Mouse (Mus musculus): ENCODE results near the gene Ralgds. TPM values are rescaled to one million over a fixed set of nuclear protein-coding genes. Genes with fewer than 3 reads are reported as not detected.

The Ralgds gene
- polyA plus RNA-seq, 1 experiment from 2014 or later = 34.3 TPM

DNA sequence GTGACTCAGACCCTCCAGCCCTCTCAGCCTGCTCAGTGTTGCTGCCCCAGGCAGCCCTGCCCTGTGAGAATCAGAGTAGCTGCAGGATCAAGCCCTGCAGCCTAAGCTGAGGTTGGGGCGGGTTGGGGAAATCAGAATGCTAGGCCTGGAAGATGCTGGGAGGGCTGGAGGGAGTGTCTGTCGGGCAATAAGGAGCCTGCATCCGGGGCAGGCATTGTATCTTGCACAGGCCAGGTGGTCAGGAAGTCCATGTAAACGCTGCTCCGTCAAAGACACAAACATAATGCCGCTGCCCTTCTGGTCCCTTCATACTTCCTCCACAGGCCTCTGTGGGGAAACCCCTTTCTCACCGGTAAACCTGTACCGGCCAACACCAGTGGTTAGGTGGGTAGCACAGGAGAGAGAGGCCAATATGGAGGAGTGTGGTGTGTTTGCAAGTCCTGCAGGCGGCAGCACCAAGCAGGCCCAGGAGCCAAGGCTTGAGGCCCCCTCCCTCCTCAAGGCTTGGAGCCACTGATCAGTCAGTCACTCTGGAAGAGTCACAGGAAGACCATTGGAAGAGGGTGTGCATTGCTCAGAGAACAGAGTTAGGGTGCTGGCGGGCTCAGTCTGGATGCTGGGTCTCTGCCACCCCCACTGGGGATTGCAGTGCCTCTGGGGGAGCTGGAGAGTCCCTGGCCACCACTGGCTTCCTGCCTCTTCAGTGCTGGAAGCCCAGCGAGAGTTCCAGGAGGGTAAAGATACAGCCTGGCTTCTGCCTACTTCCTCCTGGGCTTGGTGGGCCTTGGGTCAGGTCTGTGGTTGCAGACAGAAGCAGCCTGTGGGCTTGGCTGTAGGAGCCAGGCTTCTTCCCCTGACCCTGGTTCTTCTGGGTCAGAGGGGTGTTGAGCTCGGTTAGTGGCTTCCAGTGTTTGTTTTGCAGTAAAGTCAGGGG, 13.3 kb downstream of the Ralgds start:
- no peaks in the 10 kb centered on the region for H3K27me3 ChIP-seq (ENCODE audit: insufficient read depth, low read length)
- no peaks in the 10 kb centered on the region for H3K9me3 ChIP-seq (ENCODE audit: low read depth, low read length)
- DNase-seq (peak; percentile 42), ATAC-seq (ENCODE audit: insufficient read depth) (no peak)
- peak; percentile 56 for TF ChIP-seq CTCF (IDR thresholded peaks at IDR 0.05; ENCODE audit: low read depth)
- peak overlapping the region; percentile 36 for H3K9ac ChIP-seq
- WGBS = 39% methylated on average over 12 of the region's 12 CpGs
- H3K4me1 ChIP-seq (ENCODE audit: insufficient read depth) = peaks cover 17% of the 10 kb centered on the region
- H3K4me3 ChIP-seq (ENCODE audit: low read depth, low read length) = no peak overlapping the region
- no peaks in the 10 kb centered on the region for H3K36me3 ChIP-seq (ENCODE audit: insufficient read depth)
- peak overlapping the region; percentile 20; the same call in 1 of the 2 replicates for H3K4me2 ChIP-seq
- H3K27ac ChIP-seq (ENCODE audit: low read depth) = peak overlapping the region; percentile 80

DNA sequence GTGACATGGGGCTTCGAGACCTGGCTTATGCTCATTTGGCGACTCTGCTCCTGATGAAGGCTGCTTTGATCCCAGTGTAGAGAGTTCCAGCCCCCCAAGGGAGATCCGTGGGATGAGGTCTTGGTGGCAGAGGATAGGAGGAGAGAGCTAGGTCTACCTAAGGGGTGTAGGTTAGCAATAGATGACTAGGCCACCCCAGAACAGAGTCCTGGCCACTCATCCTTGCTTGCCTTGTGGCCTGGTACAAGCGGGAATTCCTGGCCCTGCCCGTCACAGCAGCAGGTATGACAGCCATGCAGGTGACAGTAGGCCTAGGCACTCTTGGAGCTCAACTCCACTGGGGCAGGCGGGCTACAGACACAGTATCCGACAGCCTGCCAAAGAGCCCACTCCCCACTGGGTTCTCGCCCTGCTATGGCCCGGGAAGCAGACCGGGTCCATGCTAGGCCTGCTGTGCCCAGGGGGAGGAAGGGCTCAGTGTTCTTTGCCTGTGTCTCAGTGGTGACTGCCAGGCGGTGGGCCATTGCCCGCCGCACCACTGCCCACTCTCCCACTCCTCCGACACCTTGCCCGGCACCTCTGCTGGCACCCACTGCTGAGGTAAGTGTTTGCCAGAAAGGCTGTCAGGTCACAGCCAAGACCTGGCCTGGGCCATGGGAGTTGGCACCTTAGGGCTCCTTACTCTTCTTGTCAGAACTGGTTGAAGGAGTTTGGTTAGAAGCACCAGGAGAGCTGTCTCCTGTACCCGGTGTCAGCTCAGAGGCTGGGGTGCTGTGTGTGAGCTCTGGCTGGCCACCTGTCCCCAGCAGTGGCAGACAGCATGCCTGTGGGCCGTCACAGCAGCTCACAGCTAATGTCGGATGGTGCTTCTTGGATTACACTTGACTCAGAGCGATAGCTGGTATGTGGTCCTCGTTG, 14.8 kb downstream of the Ralgds start:
- DNase-seq (no peak), ATAC-seq (ENCODE audit: insufficient read depth) (no peak)
- Histone ChIP-seq H3K4me2 (no peak overlapping the region), H3K36me3 (ENCODE audit: insufficient read depth) (no peaks in the 10 kb centered on the region), H3K9ac (no peak overlapping the region), H3K4me1 (ENCODE audit: insufficient read depth) (peaks cover 18% of the 10 kb centered on the region), H3K4me3 (ENCODE audit: low read depth, low read length) (no peak overlapping the region), H3K27me3 (ENCODE audit: insufficient read depth, low read length) (no peaks in the 10 kb centered on the region), H3K27ac (ENCODE audit: low read depth) (no peak overlapping the region), H3K9me3 (ENCODE audit: low read depth, low read length) (no peaks in the 10 kb centered on the region)
- 85% methylated on average over 20 of the region's 20 CpGs for WGBS
- no peak for TF ChIP-seq CTCF (IDR thresholded peaks at IDR 0.05; ENCODE audit: low read depth)

- DNase-seq = no peak
- TF ChIP-seq CTCF (IDR thresholded peaks at IDR 0.05; ENCODE audit: low read depth) = no peak
- Histone ChIP-seq H3K4me2 (no peak overlapping the region), H3K4me1 (ENCODE audit: insufficient read depth) (peaks cover 23% of the 10 kb centered on the region), H3K9me3 (ENCODE audit: low read depth, low read length) (no peaks in the 10 kb centered on the region), H3K4me3 (ENCODE audit: low read depth, low read length) (no peak overlapping the region), H3K36me3 (ENCODE audit: insufficient read depth) (no peaks in the 10 kb centered on the region), H3K9ac (no peak overlapping the region), H3K27ac (ENCODE audit: low read depth) (no peak overlapping the region), H3K27me3 (ENCODE audit: insufficient read depth, low read length) (no peaks in the 10 kb centered on the region)
- ATAC-seq (ENCODE audit: insufficient read depth) = no peak
- 79% methylated on average over 7 of the region's 7 CpGs for WGBS
Observed at GRCm38 (mm10) chr2:28528354-28528730, 15.4 kb downstream of the Ralgds start.

DNA sequence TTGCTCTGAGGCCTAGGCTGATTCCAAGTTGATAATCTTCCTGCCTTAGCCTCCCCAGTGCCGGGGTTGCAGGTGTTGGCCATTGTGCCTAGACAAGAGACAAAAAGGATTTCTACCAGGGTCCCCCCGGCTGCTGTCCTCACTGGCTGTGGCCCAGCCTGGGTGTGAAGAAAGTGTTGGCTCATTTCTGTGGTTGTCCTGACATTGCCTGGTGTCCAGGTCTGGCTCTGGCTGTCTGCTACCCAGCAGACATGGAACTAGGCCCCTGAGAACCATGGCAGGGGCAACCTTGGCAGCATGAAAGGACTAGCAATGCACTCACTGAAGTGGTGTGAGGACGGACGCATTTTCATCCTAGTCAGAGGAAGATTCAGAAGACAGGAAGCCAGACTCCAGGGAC, 16.9 kb downstream of the Ralgds start:
- H3K9ac ChIP-seq = no peak overlapping the region
- DNase-seq (no peak), ATAC-seq (ENCODE audit: insufficient read depth) (no peak)
- H3K27me3 ChIP-seq (ENCODE audit: insufficient read depth, low read length) = no peaks in the 10 kb centered on the region
- H3K9me3 ChIP-seq (ENCODE audit: low read depth, low read length) = no peaks in the 10 kb centered on the region
- no peak for TF ChIP-seq CTCF (IDR thresholded peaks at IDR 0.05; ENCODE audit: low read depth)
- H3K27ac ChIP-seq (ENCODE audit: low read depth) = no peak overlapping the region
- no peak overlapping the region for H3K4me3 ChIP-seq (ENCODE audit: low read depth, low read length)
- H3K36me3 ChIP-seq (ENCODE audit: insufficient read depth) = no peaks in the 10 kb centered on the region
- peaks cover 27% of the 10 kb centered on the region for H3K4me1 ChIP-seq (ENCODE audit: insufficient read depth)
- WGBS = 72% methylated on average over 4 of the region's 4 CpGs
- H3K4me2 ChIP-seq = no peak overlapping the region

GRCm38 (mm10) chr2:28530311-28530710, 17.4 kb downstream of the Ralgds start:
- no peaks in the 10 kb centered on the region for H3K27me3 ChIP-seq (ENCODE audit: insufficient read depth, low read length)
- 65% methylated on average over 7 of the region's 7 CpGs for WGBS
- no peaks in the 10 kb centered on the region for H3K36me3 ChIP-seq (ENCODE audit: insufficient read depth)
- no peak overlapping the region for H3K4me2 ChIP-seq
- no peak overlapping the region for H3K9ac ChIP-seq
- no peak overlapping the region for H3K27ac ChIP-seq (ENCODE audit: low read depth)
- H3K9me3 ChIP-seq (ENCODE audit: low read depth, low read length) = no peaks in the 10 kb centered on the region
- ATAC-seq (ENCODE audit: insufficient read depth) (no peak), DNase-seq (no peak)
- H3K4me1 ChIP-seq (ENCODE audit: insufficient read depth) = peaks cover 28% of the 10 kb centered on the region
- no peak overlapping the region for H3K4me3 ChIP-seq (ENCODE audit: low read depth, low read length)
- no peak for TF ChIP-seq CTCF (IDR thresholded peaks at IDR 0.05; ENCODE audit: low read depth)

DNA sequence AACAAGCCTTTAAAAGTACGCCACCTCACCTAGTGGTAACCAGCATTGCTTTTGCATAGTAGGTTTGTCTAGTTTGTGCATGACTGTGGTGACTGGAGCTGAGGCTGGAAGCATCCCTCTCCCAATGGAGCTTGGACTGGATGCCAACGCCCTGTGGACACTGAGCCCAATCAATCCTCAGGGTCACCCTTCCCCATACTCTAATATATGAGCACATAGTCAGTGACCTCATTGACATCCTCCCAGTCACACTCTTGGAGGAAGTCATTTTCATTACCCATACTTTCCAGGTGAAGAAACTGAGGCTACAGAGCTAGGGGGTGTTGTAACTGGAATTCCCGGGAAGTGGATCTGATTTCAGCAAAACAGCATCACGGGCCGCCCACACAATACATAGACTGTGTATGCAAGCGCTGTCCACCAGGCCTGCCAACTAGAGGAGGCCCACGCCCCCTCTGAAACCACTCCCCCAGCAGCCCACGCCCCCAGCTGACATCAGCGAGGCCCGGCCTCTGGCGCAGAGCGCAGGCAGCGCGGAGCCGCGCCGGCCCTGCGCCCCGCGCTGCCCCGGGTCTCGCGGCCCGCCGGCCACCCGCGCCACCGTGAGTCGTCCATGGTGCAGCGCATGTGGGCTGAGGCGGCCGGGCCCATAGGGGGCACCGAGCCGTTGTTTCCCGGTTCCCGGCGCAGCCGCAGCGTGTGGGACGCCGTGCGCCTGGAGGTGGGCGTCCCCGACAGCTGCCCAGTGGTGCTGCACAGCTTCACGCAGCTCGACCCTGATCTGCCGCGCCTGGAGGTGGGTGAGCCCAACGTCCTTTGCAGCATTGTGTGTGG, 20.2 kb downstream of the Ralgds start:
- Histone ChIP-seq H3K9ac (peak overlapping the region; percentile 67), H3K4me2 (peak overlapping the region; percentile 77), H3K4me3 (ENCODE audit: low read depth, low read length) (peak overlapping the region; percentile 61), H3K27ac (ENCODE audit: low read depth) (peak overlapping the region; percentile 37), H3K9me3 (ENCODE audit: low read depth, low read length) (no peaks in the 10 kb centered on the region), H3K36me3 (ENCODE audit: insufficient read depth) (no peaks in the 10 kb centered on the region), H3K4me1 (ENCODE audit: insufficient read depth) (peaks cover 23% of the 10 kb centered on the region), H3K27me3 (ENCODE audit: insufficient read depth, low read length) (no peaks in the 10 kb centered on the region)
- peak; percentile 40 for TF ChIP-seq CTCF (IDR thresholded peaks at IDR 0.05; ENCODE audit: low read depth)
- peak; percentile 93 for DNase-seq
- 4% methylated on average over 45 of the region's 49 CpGs for WGBS
- peak; percentile 95 for ATAC-seq (ENCODE audit: insufficient read depth)
